Mouse (Mus musculus) CD4-positive, CD25-positive, alpha-beta regulatory T cell (primary cell): ENCODE data around the gene Slitrk2. TPM values are rescaled to one million over a fixed set of nuclear protein-coding genes. Genes with fewer than 3 reads are reported as not detected.

Experiments used
- polyA plus RNA-seq: library from polyadenylated mRNA; unstranded; fragments of 100-300 nt; shearing (Covaris generic); gene quantifications from one replicate; pipeline ENCODE4 v1.2.1, GENCODE M21; 2017

Slitrk2 gene
- polyA plus RNA-seq: 0.05 TPM

GRCm38 (mm10) chrX:66648911-66649620, at the start of gene Slitrk2:
TSS of gene Slitrk2 (plus strand) at chrX:66649318.

